Mouse (Mus musculus) heart, adult 11 months (tissue): ENCODE measurements around the gene Olfr263.
"Not testable (repeated sequence)": the region's sequence is repeated elsewhere in the genome, so short reads cannot be mapped to it uniquely, and the experiment has no call there.

ENCODE experiments used
- DNase-seq: peaks from one replicate; pipeline ENCODE4 v3.0.0; 2022

Olfr263 gene

GRCm38 (mm10) chr13:21129339-21129738 lies at the start of gene Olfr263:
TSS of gene Olfr263 (plus strand) at chr13:21129639.
- not testable (repeated sequence) for DNase-seq

GRCm38 (mm10) chr13:21082686-21083085 lies 46.8 kb upstream of the Olfr263 start:
- peak; percentile 82 for DNase-seq

- no peak for DNase-seq
These were observed 19.7 kb upstream of the Olfr263 start for GRCm38 (mm10) chr13:21109759-21110158.

- DNase-seq: no peak
These were observed 19.0 kb upstream of the Olfr263 start for GRCm38 (mm10) chr13:21110441-21110840.

GRCm38 (mm10) chr13:21111183-21111582 lies 18.3 kb upstream of the Olfr263 start, which contains the start of gene Olfr1369-ps1:
TSS of gene Olfr1369-ps1 (plus strand) at chr13:21111483.
- not testable (repeated sequence) for DNase-seq

- no peak for DNase-seq
These were observed 15.3 kb upstream of the Olfr263 start for GRCm38 (mm10) chr13:21114121-21114520.

GRCm38 (mm10) chr13:21142421-21142820 lies 13.0 kb downstream of the Olfr263 start:
- DNase-seq: no peak

- no peak for DNase-seq
These were observed 16.3 kb downstream of the Olfr263 start, which contains the start of gene Olfr1368 for GRCm38 (mm10) chr13:21145767-21146166. TSS of gene Olfr1368 (minus strand) at chr13:21145867.

GRCm38 (mm10) chr13:21155888-21156287 lies 26.4 kb downstream of the Olfr263 start:
- peak; percentile 65 for DNase-seq

- peak; percentile 83 for DNase-seq
These were observed 28.6 kb downstream of the Olfr263 start for GRCm38 (mm10) chr13:21158071-21158470.

GRCm38 (mm10) chr13:21158785-21159474 lies 29.5 kb downstream of the Olfr263 start:
- DNase-seq: peak; percentile 96

- DNase-seq: peak; percentile 83
These were observed 30.0 kb downstream of the Olfr263 start for GRCm38 (mm10) chr13:21159475-21159819.

GRCm38 (mm10) chr13:21160041-21160511 lies 30.6 kb downstream of the Olfr263 start:
- DNase-seq: peak; percentile 92

GRCm38 (mm10) chr13:21160657-21161590 lies 31.5 kb downstream of the Olfr263 start:
- peak; percentile 98 for DNase-seq

- peak; percentile 70 for DNase-seq
These were observed 32.2 kb downstream of the Olfr263 start for GRCm38 (mm10) chr13:21161591-21161990.

- DNase-seq: no peak
These were observed 33.2 kb downstream of the Olfr263 start for GRCm38 (mm10) chr13:21162591-21162990.

- DNase-seq: peak; percentile 95
These were observed 37.8 kb downstream of the Olfr263 start for GRCm38 (mm10) chr13:21166936-21167909.

GRCm38 (mm10) chr13:21167910-21168300 lies 38.5 kb downstream of the Olfr263 start:
- DNase-seq: no peak

GRCm38 (mm10) chr13:21168371-21169011 lies 39.1 kb downstream of the Olfr263 start:
- DNase-seq: no peak

- peak; percentile 57 for DNase-seq
These were observed 39.8 kb downstream of the Olfr263 start for GRCm38 (mm10) chr13:21169121-21169656.

GRCm38 (mm10) chr13:21169657-21170430 lies 40.4 kb downstream of the Olfr263 start:
- DNase-seq: peak; percentile 97
